Mouse (Mus musculus): ENCODE results near the gene F10. TPM values are rescaled to one million over a fixed set of nuclear protein-coding genes. Genes with fewer than 3 reads are reported as not detected.

Gene F10
- polyA plus RNA-seq, 1 experiment: 27.9 TPM

GRCm38 (mm10) chr8:13036346-13036812 lies 729 bp upstream of the F10 start:
- Histone ChIP-seq H3K4me3 (replicated peaks; ENCODE audit: control insufficient read depth, low read depth, low read length) (no peak overlapping the region), H3K4me1 (ENCODE audit: control insufficient read depth, insufficient read depth, low read length) (peaks cover 9% of the 10 kb centered on the region; the same call in 1 of the 2 replicates), H3K27ac (ENCODE audit: control insufficient read depth, insufficient read depth, low read depth, low read length, poor library complexity) (peak overlapping the region; percentile 49)
- WGBS: 29% methylated on average over 10 of the region's 10 CpGs
- TF ChIP-seq CTCF (IDR thresholded peaks at IDR 0.05; ENCODE audit: control insufficient read depth, insufficient read depth, low read length) (no peak), POLR2A (IDR thresholded peaks at IDR 0.05; ENCODE audit: borderline replicate concordance, control insufficient read depth, low read depth, low read length) (no peak)

DNA sequence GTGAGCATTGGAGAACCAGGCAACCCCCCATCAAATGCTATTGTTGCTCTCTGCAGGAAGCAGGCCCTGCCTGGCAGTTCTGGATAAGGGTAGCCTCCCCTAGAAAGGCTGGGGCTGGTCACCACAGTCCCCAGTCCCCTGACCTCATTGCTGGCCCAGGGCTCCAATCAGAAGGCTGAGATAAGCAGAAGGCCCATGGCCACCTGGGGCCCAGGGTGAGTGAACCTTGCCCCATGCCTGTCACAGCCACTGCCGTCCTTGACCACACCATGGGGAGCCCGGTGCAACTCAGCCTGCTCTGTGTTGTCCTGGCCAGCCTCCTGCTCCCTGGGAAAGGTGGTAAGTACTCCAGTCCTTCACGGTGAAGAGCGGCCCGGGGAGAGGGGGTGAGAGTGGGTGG lies 461 bp downstream of the F10 start:
- TF ChIP-seq POLR2A (IDR thresholded peaks at IDR 0.05; ENCODE audit: borderline replicate concordance, control insufficient read depth, low read depth, low read length) (no peak), CTCF (IDR thresholded peaks at IDR 0.05; ENCODE audit: control insufficient read depth, insufficient read depth, low read length) (no peak)
- no peak overlapping the region for H3K4me3 ChIP-seq (replicated peaks; ENCODE audit: control insufficient read depth, low read depth, low read length)
- peaks cover 9% of the 10 kb centered on the region; the same call in 1 of the 2 replicates for H3K4me1 ChIP-seq (ENCODE audit: control insufficient read depth, insufficient read depth, low read length)
- 61% methylated on average over 5 of the region's 5 CpGs for WGBS
- peak overlapping the region; percentile 49 for H3K27ac ChIP-seq (ENCODE audit: control insufficient read depth, insufficient read depth, low read depth, low read length, poor library complexity)

DNA sequence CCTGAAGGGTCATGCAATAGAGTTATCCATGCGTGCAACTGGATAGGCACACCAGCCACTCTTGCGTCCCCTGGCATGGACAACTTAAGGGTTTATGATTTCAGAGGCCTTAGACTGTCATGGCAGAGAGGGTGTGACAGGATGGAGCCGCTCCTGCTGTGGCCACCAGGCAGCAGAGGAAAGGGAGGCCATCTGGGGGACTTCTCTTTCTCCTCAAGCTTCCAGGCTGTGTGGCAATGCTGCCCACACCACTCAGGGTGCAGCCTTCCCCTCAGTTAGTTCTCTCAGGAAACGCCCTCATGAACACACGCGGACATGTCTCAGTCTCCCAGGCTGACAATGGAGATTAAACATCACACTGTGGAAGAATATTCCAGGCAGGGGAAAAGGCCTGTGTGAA lies 1.9 kb downstream of the F10 start:
- TF ChIP-seq POLR2A (IDR thresholded peaks at IDR 0.05; ENCODE audit: borderline replicate concordance, control insufficient read depth, low read depth, low read length) (no peak), CTCF (IDR thresholded peaks at IDR 0.05; ENCODE audit: control insufficient read depth, insufficient read depth, low read length) (no peak)
- Histone ChIP-seq H3K27ac (ENCODE audit: control insufficient read depth, insufficient read depth, low read depth, low read length, poor library complexity) (peak overlapping the region; percentile 17; the same call in 1 of the 2 replicates), H3K4me3 (replicated peaks; ENCODE audit: control insufficient read depth, low read depth, low read length) (no peak overlapping the region), H3K4me1 (ENCODE audit: control insufficient read depth, insufficient read depth, low read length) (peaks cover 9% of the 10 kb centered on the region; the same call in 1 of the 2 replicates)
- 28% methylated on average over 6 of the region's 6 CpGs for WGBS

GRCm38 (mm10) chr8:13041459-13041858 lies 4.4 kb downstream of the F10 start:
- Histone ChIP-seq H3K27ac (ENCODE audit: control insufficient read depth, insufficient read depth, low read depth, low read length, poor library complexity) (no peak overlapping the region), H3K4me3 (replicated peaks; ENCODE audit: control insufficient read depth, low read depth, low read length) (no peak overlapping the region), H3K4me1 (ENCODE audit: control insufficient read depth, insufficient read depth, low read length) (peaks cover 4% of the 10 kb centered on the region; the same call in 1 of the 2 replicates)
- no peak for TF ChIP-seq POLR2A (IDR thresholded peaks at IDR 0.05; ENCODE audit: borderline replicate concordance, control insufficient read depth, low read depth, low read length)
- TF ChIP-seq CTCF (IDR thresholded peaks at IDR 0.05; ENCODE audit: control insufficient read depth, insufficient read depth, low read length): no peak
- 28% methylated on average over 4 of the region's 4 CpGs for WGBS

DNA sequence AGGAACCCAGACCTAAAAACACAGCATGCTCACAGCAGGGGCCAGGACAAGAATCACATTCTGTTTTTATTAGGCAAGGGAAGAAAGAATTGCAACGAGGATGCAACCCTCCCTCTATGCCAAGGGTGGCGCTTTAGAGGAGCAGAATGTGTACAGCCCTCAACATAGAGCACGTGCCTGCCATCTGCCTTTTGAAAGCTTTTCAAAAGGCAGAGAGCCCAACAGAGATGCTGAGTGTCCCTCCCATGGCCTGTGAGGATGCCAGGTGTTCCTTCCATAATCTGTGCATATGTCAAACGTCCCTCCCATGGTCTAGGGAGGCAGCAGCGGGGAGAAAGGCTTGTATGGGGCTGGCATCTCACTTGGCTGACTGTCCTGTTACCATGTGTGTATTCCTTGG lies 10.5 kb downstream of the F10 start:
- no peak for TF ChIP-seq CTCF (IDR thresholded peaks at IDR 0.05; ENCODE audit: control insufficient read depth, insufficient read depth, low read length)
- no peak for TF ChIP-seq POLR2A (IDR thresholded peaks at IDR 0.05; ENCODE audit: borderline replicate concordance, control insufficient read depth, low read depth, low read length)
- Histone ChIP-seq H3K4me1 (ENCODE audit: control insufficient read depth, insufficient read depth, low read length) (no peaks in the 10 kb centered on the region), H3K27ac (ENCODE audit: control insufficient read depth, insufficient read depth, low read depth, low read length, poor library complexity) (no peak overlapping the region), H3K4me3 (replicated peaks; ENCODE audit: control insufficient read depth, low read depth, low read length) (no peak overlapping the region)
- 66% methylated on average over 5 of the region's 5 CpGs for WGBS

GRCm38 (mm10) chr8:13050550-13050949 lies 13.4 kb downstream of the F10 start:
- 80% methylated on average over 10 of the region's 10 CpGs for WGBS
- TF ChIP-seq CTCF (IDR thresholded peaks at IDR 0.05; ENCODE audit: control insufficient read depth, insufficient read depth, low read length) (no peak), POLR2A (IDR thresholded peaks at IDR 0.05; ENCODE audit: borderline replicate concordance, control insufficient read depth, low read depth, low read length) (no peak)

DNA sequence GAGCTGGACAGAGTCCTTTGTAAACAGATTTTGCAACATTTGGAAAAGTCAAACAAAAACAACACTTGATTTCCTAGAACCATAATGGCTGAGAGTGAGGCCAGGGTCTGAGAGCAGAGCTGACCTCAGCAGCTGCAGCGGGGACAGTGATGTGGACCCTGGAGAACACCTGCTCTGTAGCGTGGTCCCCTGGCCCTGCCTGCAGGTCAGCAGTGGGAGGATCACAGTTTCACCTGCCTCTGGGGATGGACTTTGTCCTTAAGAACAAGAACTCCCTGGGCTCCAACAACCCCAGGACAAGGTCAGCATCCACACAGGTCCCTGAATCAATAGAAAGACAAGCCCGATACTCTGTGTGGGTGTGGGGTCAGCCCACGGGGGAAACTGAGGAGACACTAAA lies 20.2 kb downstream of the F10 start:
- Histone ChIP-seq H3K4me1 (ENCODE audit: control insufficient read depth, insufficient read depth, low read length) (no peaks in the 10 kb centered on the region; the same call in 1 of the 2 replicates), H3K4me3 (replicated peaks; ENCODE audit: control insufficient read depth, low read depth, low read length) (no peak overlapping the region), H3K27ac (ENCODE audit: control insufficient read depth, insufficient read depth, low read depth, low read length, poor library complexity) (no peak overlapping the region)
- no peak for TF ChIP-seq CTCF (IDR thresholded peaks at IDR 0.05; ENCODE audit: control insufficient read depth, insufficient read depth, low read length)
- no peak for TF ChIP-seq POLR2A (IDR thresholded peaks at IDR 0.05; ENCODE audit: borderline replicate concordance, control insufficient read depth, low read depth, low read length)
- WGBS: 75% methylated on average over 4 of the region's 4 CpGs

More at GRCm38 (mm10) chr8:13050550-13050949, 13.4 kb downstream of the F10 start:
- no peak overlapping the region for H3K27ac ChIP-seq (ENCODE audit: control insufficient read depth, insufficient read depth, low read depth, low read length, poor library complexity)
- H3K4me3 ChIP-seq (replicated peaks; ENCODE audit: control insufficient read depth, low read depth, low read length): no peak overlapping the region
- no peaks in the 10 kb centered on the region for H3K4me1 ChIP-seq (ENCODE audit: control insufficient read depth, insufficient read depth, low read length)

GRCm38 (mm10) chr8:13060441-13061150 lies 23.5 kb downstream of the F10 start, which contains the start of gene Proz:
TSS of gene Proz (plus strand) at chr8:13060914.
- WGBS: 78% methylated on average over 17 of the region's 17 CpGs
- TF ChIP-seq POLR2A (IDR thresholded peaks at IDR 0.05; ENCODE audit: borderline replicate concordance, control insufficient read depth, low read depth, low read length) (no peak), CTCF (IDR thresholded peaks at IDR 0.05; ENCODE audit: control insufficient read depth, insufficient read depth, low read length) (no peak)
- H3K4me3 ChIP-seq (replicated peaks; ENCODE audit: control insufficient read depth, low read depth, low read length): no peak within 1 kb of the TSS
- H3K27ac ChIP-seq (ENCODE audit: control insufficient read depth, insufficient read depth, low read depth, low read length, poor library complexity): no peak within 1 kb of the TSS
- H3K4me1 ChIP-seq (ENCODE audit: control insufficient read depth, insufficient read depth, low read length): no peaks in the 10 kb centered on the region; the same call in 1 of the 2 replicates

All from bone marrow, adult 2 months (tissue).